Mouse (Mus musculus): ENCODE results near the gene Myo1e.
"Not testable (repeated sequence)": the region's sequence is repeated elsewhere in the genome, so short reads cannot be mapped to it uniquely, and the experiment has no call there.

Gene Myo1e

DNA sequence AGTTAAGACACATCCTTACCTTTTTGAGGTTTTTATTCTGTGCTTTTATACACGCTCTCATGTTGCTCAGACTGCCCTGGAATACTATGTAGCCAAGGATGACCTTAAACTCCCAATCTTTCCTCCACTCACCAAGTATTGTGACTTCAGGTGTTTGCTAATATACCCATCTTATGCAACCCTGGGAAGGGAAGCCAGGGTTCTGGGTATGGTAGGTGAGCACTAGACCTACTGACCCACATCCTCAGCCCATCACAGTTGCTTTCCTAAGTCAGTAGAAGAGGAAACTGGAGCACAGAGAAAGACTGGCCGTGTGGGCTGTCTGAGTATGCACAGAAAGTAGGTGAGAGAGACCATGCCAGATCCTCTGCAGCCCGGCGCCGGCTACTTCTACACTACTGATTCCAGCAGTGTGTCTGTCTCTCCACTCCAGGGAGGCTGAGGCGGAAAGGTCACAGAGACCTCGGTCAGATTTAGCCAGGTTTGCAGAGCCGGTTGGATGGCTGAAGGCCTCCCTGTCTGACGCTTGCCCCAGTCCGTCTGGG is 44.4 kb downstream of the Myo1e start:
- no peak for DNase-seq (ENCODE audit: low spot score in 2 of 2)

DNA sequence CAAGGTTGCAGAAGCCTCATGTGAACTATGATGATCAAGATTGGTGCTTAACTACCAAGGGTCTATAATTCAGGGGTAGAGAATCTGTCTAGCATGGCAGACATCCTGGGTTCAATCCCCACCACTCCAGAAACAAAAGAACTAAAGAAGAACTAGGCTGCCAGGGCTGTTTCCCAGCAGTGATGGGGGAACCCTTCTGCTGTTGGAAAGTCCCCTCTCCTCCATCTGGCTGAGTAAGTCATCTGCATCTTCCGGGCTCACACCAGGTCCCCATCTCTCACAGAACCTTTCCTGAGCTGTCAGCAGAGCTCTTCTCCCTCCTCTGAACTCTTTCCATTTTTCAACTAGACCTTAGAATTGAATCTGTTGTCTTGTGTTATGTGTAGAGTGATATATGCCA is 45.9 kb downstream of the Myo1e start:
- DNase-seq (ENCODE audit: low spot score in 2 of 2): no peak

DNA sequence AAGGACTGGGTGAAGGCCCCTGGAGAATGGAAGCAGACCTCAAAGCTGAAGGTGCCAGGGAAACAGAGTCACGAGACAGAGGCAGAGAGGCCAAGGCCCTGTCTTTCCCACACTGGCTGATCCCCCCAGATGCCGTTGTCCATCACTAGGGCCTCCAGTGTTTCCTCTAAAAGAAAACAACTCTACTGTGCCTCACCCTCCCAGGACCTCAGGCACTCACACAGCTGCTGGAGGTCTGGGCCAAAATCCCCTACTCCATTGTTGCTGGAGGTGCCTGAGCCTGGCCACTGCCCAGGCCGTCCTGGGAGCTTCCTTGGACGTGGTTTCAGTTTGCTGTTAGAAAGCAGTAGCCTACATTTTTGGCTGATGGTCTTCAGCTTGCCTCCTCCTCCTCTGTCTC is 47.9 kb downstream of the Myo1e start:
- DNase-seq (ENCODE audit: low spot score in 2 of 2): no peak

GRCm38 (mm10) chr9:70256027-70256426 is 48.9 kb downstream of the Myo1e start:
- DNase-seq (ENCODE audit: low spot score in 2 of 2): not testable (repeated sequence)

DNA sequence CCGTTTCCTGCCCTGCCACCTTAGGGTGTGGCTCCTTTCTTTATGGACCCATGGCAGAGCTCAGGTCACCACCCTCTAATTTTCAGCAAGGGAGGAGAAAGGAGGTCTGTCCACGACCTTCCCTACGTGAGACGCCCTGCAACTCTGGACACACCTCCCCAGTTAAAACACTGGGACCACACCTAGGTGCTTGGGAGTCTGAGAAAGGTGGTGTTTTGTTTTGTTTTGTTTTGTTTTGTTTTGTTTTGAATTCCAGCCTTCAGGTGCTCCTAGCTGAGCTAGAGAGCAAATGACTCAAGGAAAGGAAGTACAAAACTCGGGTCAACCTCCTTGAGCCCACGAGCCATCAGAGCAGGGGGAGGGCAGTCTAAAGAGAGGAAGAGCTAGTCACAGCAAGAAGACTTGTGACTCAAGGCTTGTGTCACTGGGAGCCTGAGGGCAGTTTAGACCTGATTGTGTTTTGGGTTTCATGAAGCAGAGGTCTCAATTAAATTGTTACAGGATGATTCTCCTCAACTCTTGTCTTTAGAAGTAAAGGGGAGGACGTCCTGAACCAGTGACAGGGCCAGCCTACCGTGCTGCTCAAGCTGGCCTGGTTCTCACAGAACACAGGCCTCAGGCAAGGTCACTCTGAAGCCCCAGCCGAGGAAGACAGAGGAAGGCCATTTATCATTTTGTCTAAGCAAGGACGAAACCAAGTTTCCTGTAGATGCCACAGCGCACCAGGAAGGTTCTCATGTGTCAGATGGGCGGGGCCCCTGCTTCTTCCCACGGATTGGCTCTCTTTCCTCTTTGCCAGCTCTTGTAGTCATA is 50.3 kb downstream of the Myo1e start:
- no peak for DNase-seq (ENCODE audit: low spot score in 2 of 2)

DNA sequence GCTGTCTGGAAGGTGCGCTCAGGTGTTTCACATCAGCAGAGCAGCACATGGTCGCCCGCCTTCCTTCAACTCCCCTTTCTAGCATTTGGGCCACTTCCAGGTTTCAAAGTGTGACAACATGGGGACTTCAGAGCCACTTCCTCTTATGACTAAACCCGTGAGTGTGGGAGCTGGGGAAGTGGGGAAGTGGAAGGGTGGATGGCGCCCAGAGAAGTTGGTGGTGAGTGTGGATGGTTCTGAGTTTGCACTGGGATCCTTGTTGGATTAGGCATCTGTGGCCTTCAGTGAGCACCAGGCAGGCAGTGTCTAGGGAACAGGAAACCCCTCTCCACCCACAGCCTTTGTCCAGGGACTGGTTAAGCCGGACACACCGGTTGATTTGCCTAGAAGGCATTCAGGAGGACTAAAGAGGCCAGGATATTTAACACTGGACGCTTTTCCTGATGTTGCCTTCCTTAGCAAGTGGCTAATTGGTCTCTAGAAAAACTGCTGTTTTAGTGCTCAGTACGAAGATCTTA is 53.2 kb downstream of the Myo1e start:
- DNase-seq (ENCODE audit: low spot score in 2 of 2): no peak

GRCm38 (mm10) chr9:70261646-70262045 is 54.5 kb downstream of the Myo1e start:
- peak in 1 of 2 experiments; percentile 33 for DNase-seq (ENCODE audit: low spot score in 2 of 2)

GRCm38 (mm10) chr9:70263134-70263533 is 56.0 kb downstream of the Myo1e start:
- DNase-seq (ENCODE audit: low spot score in 2 of 2): no peak

- DNase-seq (ENCODE audit: low spot score in 2 of 2): no peak
Observed at GRCm38 (mm10) chr9:70263735-70264134, 56.6 kb downstream of the Myo1e start.

DNA sequence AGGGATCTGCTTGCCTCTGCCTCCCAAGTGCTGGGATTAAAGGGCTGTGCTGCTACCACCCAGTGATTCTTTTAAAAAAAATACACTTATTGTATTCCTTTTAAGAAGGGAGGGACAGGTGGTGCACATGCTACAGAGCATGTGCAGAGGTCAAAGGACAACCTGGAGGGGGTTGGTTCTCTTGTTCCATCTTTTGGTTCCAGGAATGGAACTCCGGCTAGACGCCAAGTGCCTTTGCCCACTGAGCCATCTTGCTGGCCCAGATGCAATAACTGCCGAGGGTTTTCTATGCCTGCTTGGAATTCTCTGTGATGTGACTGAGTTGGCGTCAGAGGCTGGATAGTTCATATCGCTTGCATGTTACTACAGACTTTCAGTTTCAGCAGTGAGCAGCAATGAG is 58.4 kb downstream of the Myo1e start:
- DNase-seq (ENCODE audit: low spot score in 2 of 2): no peak

- DNase-seq (ENCODE audit: low spot score in 2 of 2): no peak
Observed at GRCm38 (mm10) chr9:70266186-70266585, 59.0 kb downstream of the Myo1e start.

GRCm38 (mm10) chr9:70267108-70267507 is 60.0 kb downstream of the Myo1e start:
- no peak for DNase-seq (ENCODE audit: low spot score in 2 of 2)

DNA sequence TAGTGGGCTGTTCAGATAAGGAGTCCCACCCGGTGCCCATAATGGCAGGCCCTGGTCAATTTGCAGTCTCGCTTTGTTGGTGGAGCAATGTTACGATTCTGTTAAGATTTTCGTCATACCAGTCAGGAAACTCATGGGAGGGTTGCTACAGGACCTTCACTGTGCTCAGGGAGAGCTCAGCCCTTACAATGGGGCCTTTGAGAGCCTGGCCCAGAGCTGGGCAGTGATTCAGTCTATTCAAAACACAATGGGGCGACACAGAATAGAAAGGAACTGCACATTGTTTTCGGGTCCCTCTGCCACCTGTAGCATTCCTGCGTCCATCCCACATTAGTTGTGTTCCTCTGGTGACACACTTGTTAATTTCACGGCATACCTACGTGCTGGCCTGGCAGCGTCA is 62.2 kb downstream of the Myo1e start:
- no peak for DNase-seq (ENCODE audit: low spot score in 2 of 2)

DNA sequence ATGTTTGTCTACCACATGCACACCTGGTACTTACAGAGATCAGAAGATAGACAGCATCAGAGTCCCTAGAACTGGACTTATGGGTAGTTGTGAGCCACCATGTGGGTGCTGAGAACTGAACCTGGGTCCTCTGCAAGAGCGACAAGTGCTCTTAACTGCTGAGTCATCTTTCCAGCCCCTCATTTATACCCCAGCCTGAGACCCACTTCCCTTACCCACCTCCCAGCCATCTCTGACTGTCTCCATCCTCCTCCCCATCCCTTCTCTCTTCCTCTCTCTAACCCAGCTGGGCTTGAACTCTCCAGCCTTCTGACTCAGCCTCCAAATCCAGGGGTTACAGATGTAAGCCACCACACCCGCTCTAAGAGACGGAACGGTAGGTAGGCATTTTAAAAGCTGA is 63.3 kb downstream of the Myo1e start:
- no peak for DNase-seq (ENCODE audit: low spot score in 2 of 2)

- no peak for DNase-seq (ENCODE audit: low spot score in 2 of 2)
Observed at GRCm38 (mm10) chr9:70271137-70271536, 64.0 kb downstream of the Myo1e start.

DNA sequence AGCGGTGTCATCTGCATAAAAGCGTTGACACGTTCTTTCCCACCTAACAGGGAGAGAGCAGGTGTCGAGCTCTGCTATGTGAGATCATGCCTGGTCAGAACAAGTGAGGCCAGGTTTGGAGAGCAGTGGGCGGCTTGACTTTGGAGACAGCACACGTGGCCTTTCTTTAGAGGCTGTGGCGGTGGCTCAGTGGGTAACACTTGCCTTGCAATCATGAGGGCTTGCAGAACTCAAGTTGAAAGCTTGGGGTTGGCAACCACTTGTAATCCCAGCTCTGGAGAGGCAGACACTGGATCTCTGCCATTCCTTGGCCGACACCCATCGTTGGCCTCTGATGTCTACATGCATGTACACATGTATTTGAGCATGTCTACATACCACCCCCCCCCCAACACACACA is 64.5 kb downstream of the Myo1e start:
- no peak for DNase-seq (ENCODE audit: low spot score in 2 of 2)

- no peak for DNase-seq (ENCODE audit: low spot score in 2 of 2)
Observed at GRCm38 (mm10) chr9:70274071-70274470, 66.9 kb downstream of the Myo1e start.

GRCm38 (mm10) chr9:70274476-70274875 is 67.3 kb downstream of the Myo1e start:
- no peak for DNase-seq (ENCODE audit: low spot score in 2 of 2)

GRCm38 (mm10) chr9:70274887-70275555 is 67.9 kb downstream of the Myo1e start:
- DNase-seq (ENCODE audit: low spot score in 2 of 2): no peak

GRCm38 (mm10) chr9:70277076-70277475 is 69.9 kb downstream of the Myo1e start:
- no peak for DNase-seq (ENCODE audit: low spot score in 2 of 2)

GRCm38 (mm10) chr9:70277529-70277982 is 70.4 kb downstream of the Myo1e start:
- DNase-seq (ENCODE audit: low spot score in 2 of 2): no peak

DNA sequence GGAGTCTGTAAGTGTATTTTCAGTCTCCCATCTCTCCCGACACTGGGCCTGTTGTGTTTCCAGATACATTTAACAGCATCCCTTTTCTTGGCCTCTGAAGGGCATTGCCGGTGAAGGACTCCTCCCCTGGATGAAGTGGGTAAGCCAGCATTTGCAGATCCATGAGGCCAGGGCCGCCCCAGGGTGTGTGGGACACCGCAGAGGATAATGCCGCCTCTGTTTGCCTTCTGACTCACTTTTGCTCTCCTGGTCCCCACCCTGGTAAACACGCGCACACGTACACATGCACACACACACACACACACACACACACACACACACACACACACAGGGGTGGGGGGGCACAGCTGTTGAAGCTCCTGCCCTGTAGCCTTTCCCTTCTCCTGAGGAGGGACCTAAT is 74.3 kb downstream of the Myo1e start:
- DNase-seq (ENCODE audit: low spot score in 2 of 2): no peak

DNA sequence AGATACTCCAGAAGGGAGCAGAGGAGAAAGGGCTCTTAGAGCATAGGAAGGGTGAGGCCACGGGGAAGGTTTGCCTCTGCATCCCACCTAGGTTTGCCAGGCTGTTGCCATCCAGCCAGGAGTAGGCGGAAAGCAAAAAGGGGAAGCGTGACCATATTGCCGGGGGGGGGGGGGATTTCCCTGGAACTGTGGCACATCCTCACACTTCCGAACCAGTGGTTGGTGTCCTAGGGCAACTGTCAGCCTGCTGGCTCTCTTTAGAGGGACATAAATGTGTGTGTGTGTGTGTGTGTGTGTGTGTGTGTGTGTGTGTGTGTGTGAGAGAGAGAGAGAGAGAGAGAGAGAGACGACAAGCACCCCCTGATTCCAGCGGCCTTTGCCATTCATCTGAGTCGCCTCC is 75.0 kb downstream of the Myo1e start:
- DNase-seq (ENCODE audit: low spot score in 2 of 2): no peak

All from left cerebral cortex, adult 9 months (tissue).